Comparison of ENCODE assay signal across 35 mouse cellular contexts in the genomic region with DNA sequence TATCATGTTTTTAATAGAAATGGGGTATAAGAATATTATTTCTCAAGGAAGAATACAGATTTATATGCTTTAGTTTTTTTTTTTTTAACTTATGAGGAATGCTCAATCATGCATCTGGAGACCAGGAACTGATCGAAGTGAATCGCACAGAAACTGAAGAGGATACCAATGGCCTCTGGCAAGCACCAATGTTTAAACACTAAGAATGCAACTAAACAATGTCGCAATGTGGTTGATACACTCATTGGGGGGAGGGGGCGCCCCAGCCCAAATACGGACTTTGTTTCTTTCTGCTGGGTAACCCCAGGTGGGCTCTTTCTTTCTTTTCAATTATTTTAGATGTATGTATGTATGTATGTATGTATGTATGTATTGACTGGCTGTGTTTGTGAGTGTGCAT.
"Had no signal": no experiment of that assay in that cellular context is flagged by ENCODE, and none has a peak within 500 bp of the region (broad histone marks: within the 10 kb centered on the region; RNA-seq: fewer than 3 reads in every experiment).

No protein-coding gene starts in this region.

- DNase-seq: heart, adult 2 months; heart, postnatal 10 days; heart, postnatal 14 days; heart, postnatal 36 days; kidney, adult 11 months; kidney, adult 18-20 months; kidney, adult 2 months; kidney, adult 8-10 months; kidney, adult 9 months; kidney, postnatal 10 days; kidney, postnatal 14 days; kidney, postnatal 25 days; kidney, postnatal 36 days; kidney, postnatal 4 days; layer of hippocampus, adult 9-11 months; layer of hippocampus, postnatal 36 days had no signal

- H3K27me3 ChIP-seq: heart, embryonic 13.5 days; heart, embryonic 15.5 days; hindbrain, embryonic 12.5 days; hindbrain, embryonic 13.5 days; hindbrain, embryonic 15.5 days; intestine, embryonic 15.5 days; kidney, embryonic 15.5 days had no signal

- H3K4me3 ChIP-seq: heart, adult 2 months; heart, embryonic 10.5 days; heart, embryonic 12.5 days; heart, embryonic 13.5 days; heart, embryonic 15.5 days; hindbrain, embryonic 10.5 days; hindbrain, embryonic 12.5 days; hindbrain, embryonic 13.5 days; hindbrain, embryonic 15.5 days; intestine, embryonic 15.5 days; kidney, embryonic 15.5 days; layer of hippocampus, adult 2 months had no signal

- H3K9me3 ChIP-seq: heart, embryonic 10.5 days; heart, embryonic 12.5 days; heart, embryonic 13.5 days; heart, embryonic 15.5 days; hindbrain, embryonic 10.5 days; hindbrain, embryonic 12.5 days; hindbrain, embryonic 13.5 days; hindbrain, embryonic 15.5 days; intestine, embryonic 15.5 days; kidney, embryonic 15.5 days had no signal

- H3K4me2 ChIP-seq: heart, embryonic 11.5 days; heart, embryonic 12.5 days; heart, embryonic 13.5 days; heart, embryonic 15.5 days; hindbrain, embryonic 12.5 days; hindbrain, embryonic 13.5 days; hindbrain, embryonic 14.5 days; hindbrain, embryonic 15.5 days; intestine, embryonic 15.5 days; kidney, embryonic 15.5 days had no signal

- ATAC-seq: hindbrain, embryonic 16.5 days; hindbrain, postnatal 0 days; inflammation-experienced regulatory T-cells, adult 6 months; intestine, embryonic 15.5 days; intestine, embryonic 16.5 days; intestine, postnatal 0 days had no signal

- H3K36me3 ChIP-seq: heart, embryonic 10.5 days; heart, embryonic 12.5 days; heart, embryonic 13.5 days; heart, embryonic 15.5 days; hindbrain, embryonic 10.5 days; hindbrain, embryonic 12.5 days; hindbrain, embryonic 13.5 days; hindbrain, embryonic 15.5 days; intestine, embryonic 15.5 days; kidney, embryonic 15.5 days had no signal

- H3K9ac ChIP-seq: heart, embryonic 12.5 days; heart, embryonic 13.5 days; heart, embryonic 15.5 days; hindbrain, embryonic 12.5 days; hindbrain, embryonic 13.5 days; hindbrain, embryonic 14.5 days; hindbrain, embryonic 15.5 days; intestine, embryonic 15.5 days; kidney, embryonic 15.5 days had no signal

- H3K27ac ChIP-seq: heart, embryonic 10.5 days; heart, embryonic 13.5 days; heart, embryonic 15.5 days; hindbrain, embryonic 10.5 days; hindbrain, embryonic 12.5 days; hindbrain, embryonic 13.5 days; hindbrain, embryonic 14.5 days; hindbrain, embryonic 15.5 days; hindbrain, postnatal 0 days; intestine, embryonic 15.5 days; kidney, embryonic 15.5 days; kidney, postnatal 0 days; layer of hippocampus, adult 2 months had no signal
